Mouse (Mus musculus): ENCODE measurements around the gene Tnni2. TPM values are rescaled to one million over a fixed set of nuclear protein-coding genes. Genes with fewer than 3 reads are reported as not detected.

Tnni2 gene
- total and polyA plus RNA-seq, 2 experiments from 2014 or later, result 8.9 TPM; not detected in 1

- ATAC-seq (ENCODE audit: insufficient read depth, low read depth) (peak; percentile 62), DNase-seq (ENCODE audit: low spot score) (peak; percentile 69)
- Histone ChIP-seq H3K36me3 (replicated peaks; ENCODE audit: control insufficient read depth, insufficient read depth, low read length) (peaks cover 8% of the 10 kb centered on the region; the same call in 1 of the 2 replicates), H3K9me3 (replicated peaks; ENCODE audit: control insufficient read depth, low read length) (no peaks in the 10 kb centered on the region), H3K9ac (replicated peaks; ENCODE audit: low read depth, low read length) (peak overlapping the region; percentile 70), H3K27ac (ENCODE audit: low read depth) (peak overlapping the region; percentile 96), H3K27me3 (ENCODE audit: control insufficient read depth, insufficient read depth, low read length) (no peaks in the 10 kb centered on the region), H3K4me2 (ENCODE audit: low read depth, low read length) (peak overlapping the region; percentile 60), H3K4me1 (ENCODE audit: control insufficient read depth, insufficient read depth) (peaks cover 44% of the 10 kb centered on the region), H3K4me3 (ENCODE audit: low read depth, low read length) (peak overlapping the region; percentile 5; the same call in 1 of the 2 replicates)
- WGBS, result 7% methylated on average over 22 of the region's 22 CpGs
- TF ChIP-seq CTCF (IDR thresholded peaks at IDR 0.05; ENCODE audit: low read depth) (no peak), EP300 (IDR thresholded peaks at IDR 0.05; ENCODE audit: low read depth) (0 out of 2 replicates have a peak, but pooled peaks have one; percentile 36)
Observed at GRCm38 (mm10) chr7:142481568-142482255, 40.1 kb downstream of the Tnni2 start.

- H3K4me3 ChIP-seq (ENCODE audit: low read depth, low read length), result no peak overlapping the region
- DNase-seq (ENCODE audit: low spot score) (peak; percentile 51), ATAC-seq (ENCODE audit: insufficient read depth, low read depth) (peak; percentile 22)
- 5% methylated on average over 6 of the region's 6 CpGs for WGBS
- peak overlapping the region; percentile 70; the same call in 1 of the 2 replicates for H3K9ac ChIP-seq (replicated peaks; ENCODE audit: low read depth, low read length)
- peaks cover 10% of the 10 kb centered on the region; the same call in 1 of the 2 replicates for H3K36me3 ChIP-seq (replicated peaks; ENCODE audit: control insufficient read depth, insufficient read depth, low read length)
- H3K4me2 ChIP-seq (ENCODE audit: low read depth, low read length), result peak overlapping the region; percentile 60; the same call in 1 of the 2 replicates
- H3K9me3 ChIP-seq (replicated peaks; ENCODE audit: control insufficient read depth, low read length), result no peaks in the 10 kb centered on the region
- H3K27ac ChIP-seq (ENCODE audit: low read depth), result peak overlapping the region; percentile 96
- H3K4me1 ChIP-seq (ENCODE audit: control insufficient read depth, insufficient read depth), result peaks cover 50% of the 10 kb centered on the region
- TF ChIP-seq CTCF (IDR thresholded peaks at IDR 0.05; ENCODE audit: low read depth) (no peak), EP300 (IDR thresholded peaks at IDR 0.05; ENCODE audit: low read depth) (no peak)
- no peaks in the 10 kb centered on the region for H3K27me3 ChIP-seq (ENCODE audit: control insufficient read depth, insufficient read depth, low read length)
Observed at GRCm38 (mm10) chr7:142482256-142482609, 40.6 kb downstream of the Tnni2 start.

GRCm38 (mm10) chr7:142483136-142483535 is 41.5 kb downstream of the Tnni2 start:
- H3K36me3 ChIP-seq (replicated peaks; ENCODE audit: control insufficient read depth, insufficient read depth, low read length), result peaks cover 10% of the 10 kb centered on the region; the same call in 1 of the 2 replicates
- DNase-seq (ENCODE audit: low spot score), result peak; percentile 55
- peak overlapping the region; percentile 26; the same call in 1 of the 2 replicates for H3K9ac ChIP-seq (replicated peaks; ENCODE audit: low read depth, low read length)
- TF ChIP-seq EP300 (IDR thresholded peaks at IDR 0.05; ENCODE audit: low read depth) (peak; percentile 44; the same call in 1 of the 2 replicates), CTCF (IDR thresholded peaks at IDR 0.05; ENCODE audit: low read depth) (0 out of 2 replicates have a peak, but pooled peaks have one; percentile 16)
- H3K9me3 ChIP-seq (replicated peaks; ENCODE audit: control insufficient read depth, low read length), result no peaks in the 10 kb centered on the region
- H3K4me2 ChIP-seq (ENCODE audit: low read depth, low read length), result no peak overlapping the region
- ATAC-seq (ENCODE audit: insufficient read depth, low read depth), result peak; percentile 14; the same call in 1 of the 2 replicates
- WGBS, result 21% methylated on average over 11 of the region's 11 CpGs
- H3K27me3 ChIP-seq (ENCODE audit: control insufficient read depth, insufficient read depth, low read length), result no peaks in the 10 kb centered on the region
- H3K4me1 ChIP-seq (ENCODE audit: control insufficient read depth, insufficient read depth), result peaks cover 56% of the 10 kb centered on the region
- H3K27ac ChIP-seq (ENCODE audit: low read depth), result peak overlapping the region; percentile 96
- H3K4me3 ChIP-seq (ENCODE audit: low read depth, low read length), result no peak overlapping the region

- H3K4me1 ChIP-seq (ENCODE audit: control insufficient read depth, insufficient read depth), result peaks cover 55% of the 10 kb centered on the region
- no peak overlapping the region; the same call in 1 of the 2 replicates for H3K9ac ChIP-seq (replicated peaks; ENCODE audit: low read depth, low read length)
- no peak overlapping the region for H3K4me2 ChIP-seq (ENCODE audit: low read depth, low read length)
- ATAC-seq (ENCODE audit: insufficient read depth, low read depth) (no peak), DNase-seq (ENCODE audit: low spot score) (no peak)
- H3K4me3 ChIP-seq (ENCODE audit: low read depth, low read length), result no peak overlapping the region
- peaks cover 26% of the 10 kb centered on the region; the same call in 1 of the 2 replicates for H3K36me3 ChIP-seq (replicated peaks; ENCODE audit: control insufficient read depth, insufficient read depth, low read length)
- no peaks in the 10 kb centered on the region for H3K9me3 ChIP-seq (replicated peaks; ENCODE audit: control insufficient read depth, low read length)
- no peaks in the 10 kb centered on the region for H3K27me3 ChIP-seq (ENCODE audit: control insufficient read depth, insufficient read depth, low read length)
- 52% methylated on average over 12 of the region's 12 CpGs for WGBS
- TF ChIP-seq EP300 (IDR thresholded peaks at IDR 0.05; ENCODE audit: low read depth), result no peak
- TF ChIP-seq CTCF (IDR thresholded peaks at IDR 0.05; ENCODE audit: low read depth), result no peak
- H3K27ac ChIP-seq (ENCODE audit: low read depth), result peak overlapping the region; percentile 96
Observed at GRCm38 (mm10) chr7:142484780-142485179, 43.2 kb downstream of the Tnni2 start.

GRCm38 (mm10) chr7:142486751-142487162 is 45.1 kb downstream of the Tnni2 start:
- no peak overlapping the region for H3K4me3 ChIP-seq (ENCODE audit: low read depth, low read length)
- H3K9me3 ChIP-seq (replicated peaks; ENCODE audit: control insufficient read depth, low read length), result no peaks in the 10 kb centered on the region
- H3K27ac ChIP-seq (ENCODE audit: low read depth), result peak overlapping the region; percentile 11
- no peak overlapping the region for H3K9ac ChIP-seq (replicated peaks; ENCODE audit: low read depth, low read length)
- H3K36me3 ChIP-seq (replicated peaks; ENCODE audit: control insufficient read depth, insufficient read depth, low read length), result peaks cover 39% of the 10 kb centered on the region; the same call in 1 of the 2 replicates
- no peak for DNase-seq (ENCODE audit: low spot score)
- H3K4me1 ChIP-seq (ENCODE audit: control insufficient read depth, insufficient read depth), result peaks cover 42% of the 10 kb centered on the region
- H3K27me3 ChIP-seq (ENCODE audit: control insufficient read depth, insufficient read depth, low read length), result no peaks in the 10 kb centered on the region
- no peak for TF ChIP-seq EP300 (IDR thresholded peaks at IDR 0.05; ENCODE audit: low read depth)
- TF ChIP-seq CTCF (IDR thresholded peaks at IDR 0.05; ENCODE audit: low read depth), result no peak
- no peak overlapping the region for H3K4me2 ChIP-seq (ENCODE audit: low read depth, low read length)
- no peak for ATAC-seq (ENCODE audit: insufficient read depth, low read depth)
- WGBS, result 69% methylated on average over 8 of the region's 8 CpGs

All from heart, postnatal 0 days (tissue).